Mouse (Mus musculus): Measurements from ENCODE around the gene Slc16a6. TPM values are rescaled to one million over a fixed set of nuclear protein-coding genes. Genes with fewer than 3 reads are reported as not detected.

Slc16a6 gene
- total and polyA plus RNA-seq, 2 experiments from 2014 or later = 8.7 to 11.2 TPM

DNA sequence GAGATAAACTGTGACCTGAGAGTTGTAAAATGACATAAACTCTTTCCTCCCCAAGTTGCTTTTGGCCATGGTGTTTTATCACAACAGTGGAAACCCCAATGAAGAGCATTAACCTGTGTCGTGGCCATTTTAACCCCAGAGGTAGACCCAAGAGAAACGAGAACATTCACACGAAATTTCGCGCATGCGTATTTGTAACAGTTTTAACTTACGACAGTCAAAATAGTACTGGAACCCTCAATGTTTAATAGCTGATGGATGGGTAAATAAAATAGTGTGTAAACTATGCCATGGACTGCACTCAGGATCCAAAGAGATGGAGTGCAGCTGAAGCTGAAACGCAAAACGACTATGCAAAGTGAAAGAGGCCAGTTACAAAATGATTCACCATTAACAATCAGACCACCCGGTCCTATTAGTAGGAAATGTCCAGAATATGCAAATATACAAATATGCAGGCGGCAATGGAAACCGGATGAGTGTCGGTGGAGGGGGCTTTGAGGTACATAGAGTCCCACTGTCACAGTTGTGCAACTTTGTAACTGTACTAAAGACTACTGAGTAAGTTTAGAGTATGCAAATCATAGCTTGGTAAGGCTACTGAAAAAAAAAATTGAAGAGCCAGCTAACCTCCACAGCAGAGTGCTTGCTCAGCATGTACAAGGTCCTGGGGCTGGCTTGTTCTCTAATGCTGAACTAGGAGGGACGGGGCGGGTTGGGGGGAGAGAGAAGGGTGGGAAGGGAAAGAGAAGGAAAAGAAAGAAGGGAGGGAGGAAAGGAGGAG lies 63.0 kb downstream of the Slc16a6 start:
- H3K36me3 ChIP-seq (ENCODE audit: insufficient read depth, low read length) = no peaks in the 10 kb centered on the region
- no peak for ATAC-seq
- no peak overlapping the region for H3K4me2 ChIP-seq (ENCODE audit: low read depth, low read length)
- no peaks in the 10 kb centered on the region for H3K9me3 ChIP-seq (ENCODE audit: low read length)
- no peak for TF ChIP-seq CTCF (IDR thresholded peaks at IDR 0.05; ENCODE audit: low read depth)
- H3K9ac ChIP-seq (replicated peaks; ENCODE audit: low read length) = no peak overlapping the region
- WGBS = 90% methylated on average over 15 of the region's 15 CpGs
- H3K4me1 ChIP-seq (ENCODE audit: insufficient read depth, low read length) = no peaks in the 10 kb centered on the region
- DNase-seq (ENCODE audit: low spot score) = no peak
- H3K27ac ChIP-seq = no peak overlapping the region
- H3K4me3 ChIP-seq (ENCODE audit: low read length) = no peak overlapping the region
- no peaks in the 10 kb centered on the region for H3K27me3 ChIP-seq (ENCODE audit: insufficient read depth, low read length)

DNA sequence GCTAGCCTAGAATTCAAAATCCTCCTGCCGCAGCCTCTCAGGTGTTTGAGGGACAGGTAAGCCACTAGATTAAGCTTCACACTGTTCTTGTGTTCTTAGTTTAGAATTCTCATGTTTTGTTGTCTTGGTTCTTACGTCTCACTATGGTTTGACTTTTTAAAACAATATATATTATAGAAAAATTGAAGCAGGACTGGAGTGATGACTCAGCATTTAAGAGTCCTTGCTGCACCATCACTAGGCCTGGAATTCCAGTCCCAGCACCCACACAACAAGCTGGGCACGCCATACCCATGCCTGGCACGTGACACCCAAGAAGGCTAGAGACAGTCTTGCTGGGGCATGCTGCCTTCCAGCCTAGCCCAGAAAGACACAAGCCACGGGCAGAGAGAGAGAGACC lies 67.0 kb downstream of the Slc16a6 start:
- Histone ChIP-seq H3K27me3 (ENCODE audit: insufficient read depth, low read length) (no peaks in the 10 kb centered on the region), H3K4me3 (ENCODE audit: low read length) (no peak overlapping the region), H3K27ac (no peak overlapping the region), H3K36me3 (ENCODE audit: insufficient read depth, low read length) (no peaks in the 10 kb centered on the region), H3K4me1 (ENCODE audit: insufficient read depth, low read length) (no peaks in the 10 kb centered on the region), H3K4me2 (ENCODE audit: low read depth, low read length) (no peak overlapping the region), H3K9ac (replicated peaks; ENCODE audit: low read length) (no peak overlapping the region), H3K9me3 (ENCODE audit: low read length) (no peaks in the 10 kb centered on the region)
- no peak for TF ChIP-seq CTCF (IDR thresholded peaks at IDR 0.05; ENCODE audit: low read depth)
- DNase-seq (ENCODE audit: low spot score) = no peak
- ATAC-seq = no peak
- WGBS = 93% methylated on average over 5 of the region's 5 CpGs

Small RNAs within 50 kb of the gene (microRNA-seq; reads per million reads assigned to microRNA genes)
- 0 reads per million in 2 experiments for gene Gm25540

Other genes with a start within 250 kb of the Slc16a6 start
- gene Rgs9, start 175.5 kb downstream of the Slc16a6 start, total RNA-seq (2014; rRNA removed) = 28.5 and 30.3 TPM in 2 replicates
- 13.4 and 14.3 TPM in 2 replicates for gene Rgs9, start 175.5 kb downstream of the Slc16a6 start, polyA plus RNA-seq (2015; fragmentation: Nextera tagmentation; extraction: Ambion mirVana)
- 55.0 and 69.3 TPM in 2 replicates for gene Gna13, start 110.8 kb downstream of the Slc16a6 start, total RNA-seq (2014; rRNA removed)
- gene Gna13, start 110.8 kb downstream of the Slc16a6 start, polyA plus RNA-seq (2015; fragmentation: Nextera tagmentation; extraction: Ambion mirVana) = 38.1 and 44.4 TPM in 2 replicates
- not detected in 2 replicates for gene 9930022D16Rik, start 59.7 kb downstream of the Slc16a6 start, total RNA-seq (2014; rRNA removed)
- gene 9930022D16Rik, start 59.7 kb downstream of the Slc16a6 start, polyA plus RNA-seq (2015; fragmentation: Nextera tagmentation; extraction: Ambion mirVana) = not detected in 2 replicates
- 145 and 151 TPM in 2 replicates for gene Amz2, start 47.7 kb downstream of the Slc16a6 start, total RNA-seq (2014; rRNA removed)
- 38.4 and 38.8 TPM in 2 replicates for gene Amz2, start 47.7 kb downstream of the Slc16a6 start, polyA plus RNA-seq (2015; fragmentation: Nextera tagmentation; extraction: Ambion mirVana)
- gene Arsg, start 224 bp downstream of the Slc16a6 start, total RNA-seq (2014; rRNA removed) = 10.4 and 13.1 TPM in 2 replicates
- gene Arsg, start 224 bp downstream of the Slc16a6 start, polyA plus RNA-seq (2015; fragmentation: Nextera tagmentation; extraction: Ambion mirVana) = 9.9 and 10.3 TPM in 2 replicates
- 14.6 and 23.3 TPM in 2 replicates for gene Wipi1, start 138.4 kb upstream of the Slc16a6 start, total RNA-seq (2014; rRNA removed)
- 21.0 and 23.5 TPM in 2 replicates for gene Wipi1, start 138.4 kb upstream of the Slc16a6 start, polyA plus RNA-seq (2015; fragmentation: Nextera tagmentation; extraction: Ambion mirVana)
- 190 and 198 TPM in 2 replicates for gene Prkar1a, start 175.8 kb upstream of the Slc16a6 start, total RNA-seq (2014; rRNA removed)
- 425 and 435 TPM in 2 replicates for gene Prkar1a, start 175.8 kb upstream of the Slc16a6 start, polyA plus RNA-seq (2015; fragmentation: Nextera tagmentation; extraction: Ambion mirVana)
- 9.1 and 10.1 TPM in 2 replicates for gene Fam20a, start 248.7 kb upstream of the Slc16a6 start, total RNA-seq (2014; rRNA removed)
- 9.3 and 9.4 TPM in 2 replicates for gene Fam20a, start 248.7 kb upstream of the Slc16a6 start, polyA plus RNA-seq (2015; fragmentation: Nextera tagmentation; extraction: Ambion mirVana)